Mouse (Mus musculus): ENCODE measurements around the gene Gab2. TPM values are rescaled to one million over a fixed set of nuclear protein-coding genes. Genes with fewer than 3 reads are reported as not detected.
"Not testable (repeated sequence)": the region's sequence is repeated elsewhere in the genome, so short reads cannot be mapped to it uniquely, and the experiment has no call there.

Gab2 gene
- polyA plus RNA-seq, 1 experiment: 33.8 TPM

GRCm38 (mm10) chr7:97203907-97204306 is 122.5 kb downstream of the Gab2 start:
- DNase-seq (ENCODE audit: low read depth): no peak
- no peak for TF ChIP-seq POLR2A (IDR thresholded peaks at IDR 0.05; ENCODE audit: borderline replicate concordance, extremely low read depth, insufficient read depth, insufficient read length, poor library complexity, severe bottlenecking)
- TF ChIP-seq CTCF (IDR thresholded peaks at IDR 0.05; ENCODE audit: borderline replicate concordance, extremely low read depth, insufficient read depth, insufficient read length): no peak

DNA sequence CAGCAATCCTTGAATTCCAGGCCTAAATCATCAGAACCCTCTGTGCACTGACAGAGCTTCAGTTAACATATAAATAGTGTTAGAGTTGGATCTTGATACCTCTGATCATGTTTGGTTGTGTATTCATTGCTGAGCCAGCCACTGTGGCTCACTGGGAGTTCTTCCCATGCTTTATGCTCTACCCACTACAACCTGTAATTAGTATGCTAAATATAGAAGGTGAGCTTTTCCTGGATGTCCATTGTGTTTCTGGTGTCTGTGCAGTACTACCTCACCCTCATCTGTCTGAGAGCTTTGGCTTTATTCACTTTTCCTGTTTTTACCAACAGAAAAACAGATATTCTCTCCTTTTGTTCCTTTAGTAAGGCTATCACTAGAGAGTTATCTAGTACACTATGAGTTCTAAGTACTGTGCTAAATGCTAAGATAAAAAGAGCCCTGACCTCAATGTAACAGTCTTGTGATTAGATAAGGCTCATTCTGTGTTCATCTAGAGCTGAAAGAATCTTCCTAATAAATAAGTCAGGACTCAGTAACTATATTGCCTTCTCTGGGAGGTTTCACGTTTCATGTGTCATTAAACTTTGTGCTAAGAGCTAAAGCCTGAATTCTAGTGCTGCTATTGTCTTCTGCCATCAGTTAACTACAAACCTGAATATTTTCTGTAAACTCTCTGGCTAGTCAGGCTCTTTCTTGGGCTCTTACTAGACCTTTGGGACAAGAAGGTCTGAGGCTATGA is 127.6 kb downstream of the Gab2 start:
- no peak for TF ChIP-seq CTCF (IDR thresholded peaks at IDR 0.05; ENCODE audit: borderline replicate concordance, extremely low read depth, insufficient read depth, insufficient read length)
- no peak for TF ChIP-seq POLR2A (IDR thresholded peaks at IDR 0.05; ENCODE audit: borderline replicate concordance, extremely low read depth, insufficient read depth, insufficient read length, poor library complexity, severe bottlenecking)
- DNase-seq (ENCODE audit: low read depth): no peak

GRCm38 (mm10) chr7:97210064-97210685 is 128.8 kb downstream of the Gab2 start:
- DNase-seq (ENCODE audit: low read depth): no peak
- TF ChIP-seq CTCF (IDR thresholded peaks at IDR 0.05; ENCODE audit: borderline replicate concordance, extremely low read depth, insufficient read depth, insufficient read length) (no peak), POLR2A (IDR thresholded peaks at IDR 0.05; ENCODE audit: borderline replicate concordance, extremely low read depth, insufficient read depth, insufficient read length, poor library complexity, severe bottlenecking) (no peak)

DNA sequence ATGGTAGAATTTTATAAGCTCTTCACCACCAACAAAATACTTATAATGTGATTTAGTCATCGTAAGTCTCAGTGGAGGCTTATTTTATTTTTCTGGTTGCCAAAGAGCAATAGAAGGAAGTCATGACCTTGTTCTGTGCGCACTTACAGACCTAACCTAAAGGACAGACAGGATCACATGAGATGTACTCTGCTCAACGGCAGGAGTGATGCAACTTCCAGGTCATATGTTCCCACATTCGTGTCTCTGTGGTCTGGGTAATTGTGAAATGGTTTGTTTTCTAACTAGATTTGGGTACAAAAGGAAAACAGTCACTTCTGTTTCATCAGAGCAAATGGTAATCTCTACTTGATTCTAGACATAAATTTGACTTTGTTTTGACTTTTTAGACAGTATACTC is 129.7 kb downstream of the Gab2 start:
- TF ChIP-seq CTCF (IDR thresholded peaks at IDR 0.05; ENCODE audit: borderline replicate concordance, extremely low read depth, insufficient read depth, insufficient read length) (no peak), POLR2A (IDR thresholded peaks at IDR 0.05; ENCODE audit: borderline replicate concordance, extremely low read depth, insufficient read depth, insufficient read length, poor library complexity, severe bottlenecking) (no peak)

GRCm38 (mm10) chr7:97223836-97224235 is 142.4 kb downstream of the Gab2 start:
- no peak for TF ChIP-seq CTCF (IDR thresholded peaks at IDR 0.05; ENCODE audit: borderline replicate concordance, extremely low read depth, insufficient read depth, insufficient read length)
- no peak for TF ChIP-seq POLR2A (IDR thresholded peaks at IDR 0.05; ENCODE audit: borderline replicate concordance, extremely low read depth, insufficient read depth, insufficient read length, poor library complexity, severe bottlenecking)
- no peak for DNase-seq (ENCODE audit: low read depth)

More for the DNA sequence above, 129.7 kb downstream of the Gab2 start:
- DNase-seq (ENCODE audit: low read depth): no peak

- DNase-seq (ENCODE audit: low read depth): peak; percentile 73
- TF ChIP-seq CTCF (IDR thresholded peaks at IDR 0.05; ENCODE audit: borderline replicate concordance, extremely low read depth, insufficient read depth, insufficient read length) (no peak), POLR2A (IDR thresholded peaks at IDR 0.05; ENCODE audit: borderline replicate concordance, extremely low read depth, insufficient read depth, insufficient read length, poor library complexity, severe bottlenecking) (no peak)
Measured at GRCm38 (mm10) chr7:97245261-97245949, 164.0 kb downstream of the Gab2 start.

GRCm38 (mm10) chr7:97245950-97246578 is 164.7 kb downstream of the Gab2 start:
- DNase-seq (ENCODE audit: low read depth): not testable (repeated sequence)

DNA sequence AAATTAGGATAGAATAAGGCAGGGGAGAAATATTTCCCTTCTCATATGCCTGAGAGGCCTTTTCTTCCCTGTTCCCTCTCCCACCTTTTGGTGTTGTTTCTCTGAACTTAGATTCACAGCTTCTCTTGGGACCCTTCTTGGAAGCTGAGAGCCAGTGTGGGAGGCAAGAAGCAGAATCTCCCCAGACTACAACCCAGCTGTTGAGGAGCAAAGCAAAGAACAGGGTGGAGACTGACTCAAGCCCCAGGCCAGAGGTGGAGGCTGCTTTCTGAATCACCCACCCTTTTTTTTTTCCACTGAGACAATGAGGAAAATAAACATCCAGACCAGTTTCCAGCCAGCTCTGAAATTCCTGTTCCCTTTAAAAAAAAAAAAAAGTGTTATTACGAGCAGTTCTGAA is 166.3 kb downstream of the Gab2 start:
- TF ChIP-seq CTCF (IDR thresholded peaks at IDR 0.05; ENCODE audit: borderline replicate concordance, extremely low read depth, insufficient read depth, insufficient read length) (no peak), POLR2A (IDR thresholded peaks at IDR 0.05; ENCODE audit: borderline replicate concordance, extremely low read depth, insufficient read depth, insufficient read length, poor library complexity, severe bottlenecking) (no peak)
- DNase-seq (ENCODE audit: low read depth): no peak

GRCm38 (mm10) chr7:97248136-97248535 is 166.8 kb downstream of the Gab2 start:
- TF ChIP-seq CTCF (IDR thresholded peaks at IDR 0.05; ENCODE audit: borderline replicate concordance, extremely low read depth, insufficient read depth, insufficient read length) (no peak), POLR2A (IDR thresholded peaks at IDR 0.05; ENCODE audit: borderline replicate concordance, extremely low read depth, insufficient read depth, insufficient read length, poor library complexity, severe bottlenecking) (no peak)
- DNase-seq (ENCODE audit: low read depth): no peak

DNA sequence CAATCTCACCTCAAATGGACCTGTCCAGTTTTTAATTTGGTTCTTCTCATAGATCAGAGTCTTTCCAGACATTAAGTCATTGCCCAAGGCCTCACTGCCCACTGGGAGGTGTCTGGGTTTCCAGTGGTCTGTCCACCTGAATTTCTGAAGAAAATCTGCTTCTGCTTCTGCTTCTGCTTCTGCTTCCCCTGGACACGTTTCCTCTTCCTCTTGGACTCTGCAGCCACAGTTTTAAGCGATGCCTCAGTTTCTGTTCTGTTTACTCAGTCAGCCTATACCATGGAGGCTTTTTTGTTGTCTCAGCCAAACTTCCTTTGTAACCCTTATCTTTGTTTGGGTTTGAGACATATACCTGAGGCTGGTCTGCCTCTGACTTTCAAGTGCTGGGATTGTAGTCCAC is 170.3 kb downstream of the Gab2 start:
- DNase-seq (ENCODE audit: low read depth): no peak
- TF ChIP-seq POLR2A (IDR thresholded peaks at IDR 0.05; ENCODE audit: borderline replicate concordance, extremely low read depth, insufficient read depth, insufficient read length, poor library complexity, severe bottlenecking) (no peak), CTCF (IDR thresholded peaks at IDR 0.05; ENCODE audit: borderline replicate concordance, extremely low read depth, insufficient read depth, insufficient read length) (no peak)

- no peak for DNase-seq (ENCODE audit: low read depth)
- TF ChIP-seq POLR2A (IDR thresholded peaks at IDR 0.05; ENCODE audit: borderline replicate concordance, extremely low read depth, insufficient read depth, insufficient read length, poor library complexity, severe bottlenecking): no peak
- TF ChIP-seq CTCF (IDR thresholded peaks at IDR 0.05; ENCODE audit: borderline replicate concordance, extremely low read depth, insufficient read depth, insufficient read length): no peak
Measured at GRCm38 (mm10) chr7:97262541-97262940, 181.2 kb downstream of the Gab2 start.
